Mouse (Mus musculus): ENCODE measurements around the gene Atf2.
"Not testable (repeated sequence)": the region's sequence is repeated elsewhere in the genome, so short reads cannot be mapped to it uniquely, and the experiment has no call there.

The Atf2 gene

GRCm38 (mm10) chr2:73885997-73886396 is 6.4 kb downstream of the Atf2 start:
- DNase-seq (ENCODE audit: low read depth, low spot score) = no peak

GRCm38 (mm10) chr2:73877891-73878290 is 14.5 kb downstream of the Atf2 start:
- DNase-seq (ENCODE audit: low read depth, low spot score) = no peak

GRCm38 (mm10) chr2:73867764-73868487 is 24.5 kb downstream of the Atf2 start:
- DNase-seq (ENCODE audit: low read depth, low spot score) = no peak

GRCm38 (mm10) chr2:73860046-73860624 is 32.3 kb downstream of the Atf2 start:
- DNase-seq (ENCODE audit: low read depth, low spot score) = no peak

- no peak for DNase-seq (ENCODE audit: low read depth, low spot score)
These were observed 35.1 kb downstream of the Atf2 start for GRCm38 (mm10) chr2:73857352-73857751.

- DNase-seq (ENCODE audit: low read depth, low spot score) = no peak
These were observed 36.2 kb downstream of the Atf2 start for GRCm38 (mm10) chr2:73856246-73856645.

- no peak for DNase-seq (ENCODE audit: low read depth, low spot score)
These were observed 57.9 kb downstream of the Atf2 start for GRCm38 (mm10) chr2:73834406-73835015.

- DNase-seq (ENCODE audit: low read depth, low spot score) = no peak
These were observed 59.2 kb downstream of the Atf2 start for GRCm38 (mm10) chr2:73833284-73833683.

- no peak for DNase-seq (ENCODE audit: low read depth, low spot score)
These were observed 73.7 kb downstream of the Atf2 start for GRCm38 (mm10) chr2:73818742-73819141.

- no peak for DNase-seq (ENCODE audit: low read depth, low spot score)
These were observed 84.8 kb downstream of the Atf2 start for GRCm38 (mm10) chr2:73807609-73808008.

- not testable (repeated sequence) for DNase-seq (ENCODE audit: low read depth, low spot score)
These were observed 92.3 kb downstream of the Atf2 start for GRCm38 (mm10) chr2:73800127-73800526.

GRCm38 (mm10) chr2:73798786-73799185 is 93.7 kb downstream of the Atf2 start:
- no peak for DNase-seq (ENCODE audit: low read depth, low spot score)

GRCm38 (mm10) chr2:73798136-73798535 is 94.3 kb downstream of the Atf2 start:
- DNase-seq (ENCODE audit: low read depth, low spot score) = no peak

GRCm38 (mm10) chr2:73791846-73792630 is 100.4 kb downstream of the Atf2 start:
- no peak for DNase-seq (ENCODE audit: low read depth, low spot score)

- no peak for DNase-seq (ENCODE audit: low read depth, low spot score)
These were observed 102.1 kb downstream of the Atf2 start for GRCm38 (mm10) chr2:73790332-73790731.

GRCm38 (mm10) chr2:73788395-73788794 is 104.0 kb downstream of the Atf2 start:
- DNase-seq (ENCODE audit: low read depth, low spot score) = no peak

- DNase-seq (ENCODE audit: low read depth, low spot score) = no peak
These were observed 110.0 kb downstream of the Atf2 start for GRCm38 (mm10) chr2:73782371-73782905.

- DNase-seq (ENCODE audit: low read depth, low spot score) = no peak
These were observed 112.0 kb downstream of the Atf2 start for GRCm38 (mm10) chr2:73780321-73781010.

- DNase-seq (ENCODE audit: low read depth, low spot score) = no peak
These were observed 112.6 kb downstream of the Atf2 start for GRCm38 (mm10) chr2:73779796-73780195.

GRCm38 (mm10) chr2:73779016-73779595 is 113.3 kb downstream of the Atf2 start:
- DNase-seq (ENCODE audit: low read depth, low spot score) = no peak

GRCm38 (mm10) chr2:73776936-73777335 is 115.5 kb downstream of the Atf2 start:
- no peak for DNase-seq (ENCODE audit: low read depth, low spot score)
